8 mouse cellular contexts compared by ENCODE assay signal in genomic region chr2:170496154-170496930, GRCm38 (mm10). TPM values are rescaled to one million over a fixed set of nuclear protein-coding genes. Genes with fewer than 3 reads are reported as not detected.
DNase-seq lines count a peak whose midpoint lies in the region; ATAC-seq and TF ChIP-seq lines count a peak whose summit lies in the region.

TSS of gene Pfdn4 (plus strand) at chr2:170496428.

- peaks cover 6% of the 10 kb centered on the region; the same call in 1 of the 2 replicates for H3K27me3 ChIP-seq in cerebellum, adult 2 months (ENCODE audit: control insufficient read depth, insufficient read depth, low read length)
- no peaks in the 10 kb centered on the region for H3K27me3 ChIP-seq in G1E (ENCODE audit: insufficient read depth, low read length)
- peaks cover 50% of the 10 kb centered on the region for H3K27me3 ChIP-seq in myocyte (ENCODE audit: control insufficient read depth, insufficient read depth, insufficient read length)

- no peaks in the 10 kb centered on the region for H3K79me2 ChIP-seq in myocyte (ENCODE audit: control insufficient read depth, insufficient read depth)

- no peak for TF ChIP-seq POLR2A in cerebellum, adult 2 months (IDR thresholded peaks at IDR 0.05; ENCODE audit: borderline replicate concordance, insufficient read depth, low read length)
- TF ChIP-seq POLR2A in myocyte (IDR thresholded peaks at IDR 0.05; ENCODE audit: insufficient read length, low read depth): no peak

- DNase-seq in cerebellum, adult 2 months: no peak
- no peak for DNase-seq in cerebellum, adult 11 months
- no peak for DNase-seq in G1E (ENCODE audit: low spot score)
- no peak for DNase-seq in left cerebral cortex, postnatal 4 days
- DNase-seq in right cerebral cortex, postnatal 14 days: no peak

- no peak within 1 kb of the TSS for H3ac ChIP-seq in myocyte (ENCODE audit: control insufficient read depth, insufficient read length)

- no peak for ATAC-seq in G1E (ENCODE audit: extremely low read depth, insufficient number of reproducible peaks, low FRiP score, poor library complexity, severe bottlenecking)
- no peak for ATAC-seq in erythroid progenitor cell, adult 5-6 weeks (replicated peaks; ENCODE audit: low FRiP score, poor library complexity, severe bottlenecking)
- ATAC-seq in hematopoietic stem cell, adult 5-6 weeks (replicated peaks in 1 of 2; ENCODE audit: insufficient read depth in 1 of 2, low FRiP score in 2 of 2, low TSS enrichment in 1 of 2, low read depth in 1 of 2, poor library complexity in 2 of 2, severe bottlenecking in 2 of 2): peak in 1 of 2 experiments; percentile 20; a peak in 2 of 4 replicates

- H3K4me2 ChIP-seq in myocyte (ENCODE audit: low read depth): no peak within 1 kb of the TSS

- no peaks in the 10 kb centered on the region for H3K4me1 ChIP-seq in cerebellum, adult 2 months (ENCODE audit: control insufficient read depth, insufficient read depth, low read length)
- H3K4me1 ChIP-seq in G1E (ENCODE audit: insufficient read depth, low read depth, low read length): no peaks in the 10 kb centered on the region

- H3K27ac ChIP-seq in cerebellum, adult 2 months (ENCODE audit: insufficient read depth, low read length): no peak within 1 kb of the TSS

- H3K9me3 ChIP-seq in G1E (replicated peaks): peaks cover 58% of the 10 kb centered on the region

- 1% methylated on average over 46 of the region's 46 CpGs for WGBS in cerebellum, adult 2 months

- TF ChIP-seq CTCF in cerebellum, adult 2 months (IDR thresholded peaks at IDR 0.05; ENCODE audit: borderline replicate concordance, insufficient read depth, low read depth, low read length): no peak
- TF ChIP-seq CTCF in G1E (IDR thresholded peaks at IDR 0.05; ENCODE audit: low read depth, low read length): no peak

- H3K36me3 ChIP-seq in G1E (replicated peaks): no peaks in the 10 kb centered on the region
- H3K36me3 ChIP-seq in myocyte (ENCODE audit: control insufficient read depth, insufficient read depth): no peaks in the 10 kb centered on the region

- intact Hi-C loops in left cerebral cortex, postnatal 4 days (cut with DNase I): no loop called here

- H3K4me3 ChIP-seq in cerebellum, adult 2 months (replicated peaks; ENCODE audit: insufficient read depth, low read depth, low read length): no peak within 1 kb of the TSS
- H3K4me3 ChIP-seq in G1E (ENCODE audit: low read depth, low read length) (peak within 1 kb of the TSS; percentile 7; the same call in 1 of the 2 replicates), myocyte (no peak within 1 kb of the TSS)

TF ChIP-seq in myocyte, 11 proteins besides CTCF, POLR2A, EP300 and RAD21:
- TF ChIP-seq MYOD1 (IDR thresholded peaks at IDR 0.05; ENCODE audit: control insufficient read depth in 1 of 3, insufficient read length in 2 of 3, low read depth in 2 of 3) (no peak), USF1 (IDR thresholded peaks at IDR 0.05; ENCODE audit: low read depth) (no peak), TCF12 (IDR thresholded peaks at IDR 0.05; ENCODE audit: insufficient read depth, poor library complexity, severe bottlenecking) (no peak), MYOG (IDR thresholded peaks at IDR 0.05; ENCODE audit: control insufficient read depth in 1 of 3, insufficient read depth in 1 of 3, insufficient read length in 2 of 3, low read depth in 2 of 3) (no peak), POLR2AphosphoS2 (IDR thresholded peaks at IDR 0.05; ENCODE audit: insufficient read length, low read depth) (no peak), E2F4 (IDR thresholded peaks at IDR 0.05; ENCODE audit: insufficient read depth) (no peak), CEBPB (IDR thresholded peaks at IDR 0.05; ENCODE audit: insufficient read depth, poor library complexity, severe bottlenecking) (no peak), MAX (IDR thresholded peaks at IDR 0.05; ENCODE audit: low read depth) (no peak), REST (IDR thresholded peaks at IDR 0.05; ENCODE audit: insufficient read depth, insufficient read length) (no peak), SRF (IDR thresholded peaks at IDR 0.05; ENCODE audit: control insufficient read depth, insufficient read length, low read depth) (no peak)

RNA-seq across cellular contexts. Expression of gene Pfdn4, which starts in this region (rescaled TPM):
- 31.8 and 32.3 TPM in 2 replicates for polyA plus RNA-seq in cerebellum, adult 2 months (2012; rRNA removed)
- total RNA-seq in G1E (2014; fragmentation: Nextera tagmentation): 41.2 and 42.6 TPM in 2 replicates
- total RNA-seq in G1E (2017): 79.9 and 87.9 TPM in 2 replicates
- polyA plus RNA-seq in G1E (2012): 6.1 and 7.5 TPM in 2 replicates
- total RNA-seq in erythroid progenitor cell, adult 5-6 weeks (2015; ENCODE audit: low replicate concordance): 11.5 and 18.9 TPM in 2 replicates
- total RNA-seq in erythroid progenitor cell, adult 5-6 weeks (2017; ENCODE audit: low replicate concordance): 19.9 and 25.6 TPM in 2 replicates
- 52.9 and 58.7 TPM in 2 replicates for total RNA-seq in hematopoietic stem cell, adult 5-6 weeks (2017)
- total RNA-seq in left cerebral cortex, postnatal 4 days (2021): 10 to 100 TPM; 44.1 to 53.1 TPM
- polyA plus RNA-seq in myocyte (2012; fragmentation: generic; extraction: Trizol): 34.0 TPM
